In genomic region chr1:134089074-134089473, GRCm38 (mm10) we compare ENCODE assay signal across 16 mouse cellular contexts. TPM values are rescaled to one million over a fixed set of nuclear protein-coding genes. Genes with fewer than 3 reads are reported as not detected.
"Had no signal": no experiment of that assay in that cellular context is flagged by ENCODE, and none has a peak within 500 bp of the region (broad histone marks: within the 10 kb centered on the region; RNA-seq: fewer than 3 reads in every experiment).

No protein-coding gene starts in this region.

- ATAC-seq: midbrain, embryonic 13.5 days; midbrain, embryonic 15.5 days had no signal

- H3K4me2 ChIP-seq: lung, embryonic 14.5 days; midbrain, embryonic 11.5 days; midbrain, embryonic 13.5 days; midbrain, embryonic 15.5 days; neural tube, embryonic 12.5 days had no signal

- H3K9ac ChIP-seq: lung, embryonic 14.5 days; midbrain, embryonic 13.5 days; midbrain, embryonic 15.5 days; neural tube, embryonic 12.5 days had no signal

- H3K27me3 ChIP-seq: midbrain, embryonic 13.5 days; midbrain, embryonic 15.5 days; neural tube, embryonic 12.5 days had no signal

- H3K4me3 ChIP-seq: midbrain, embryonic 13.5 days; midbrain, embryonic 15.5 days; neural tube, embryonic 12.5 days had no signal

- H3K9me3 ChIP-seq: midbrain, embryonic 13.5 days; midbrain, embryonic 15.5 days; neural tube, embryonic 12.5 days had no signal

- H3K27ac ChIP-seq: midbrain, embryonic 13.5 days; midbrain, embryonic 15.5 days; neural tube, embryonic 12.5 days had no signal

- H3K36me3 ChIP-seq: midbrain, embryonic 13.5 days; midbrain, embryonic 15.5 days; neural tube, embryonic 12.5 days had no signal

- DNase-seq: lung, adult 18-20 months; lung, embryonic 14.5 days; lung, postnatal 10 days; lung, postnatal 4 days; right cerebral cortex, postnatal 14 days; thymus, adult 18-20 months; thymus, postnatal 36 days had no signal

RNA-seq across cellular contexts. Expression of gene Chit1, which starts 22.0 kb away (rescaled TPM):
- polyA plus RNA-seq: lung, embryonic 14.5 days; midbrain, embryonic 11.5 days; spleen, adult 2 months; stomach, embryonic 14.5 days had no signal

RNA-seq across cellular contexts. Expression of gene Fmod, which starts 52.0 kb away (rescaled TPM):
- total RNA-seq: megakaryocyte, adult 5-6 weeks; monocyte, adult 5-6 weeks; neutrophil, adult 5-6 weeks had no signal
